Mouse (Mus musculus) spleen, postnatal 4 days (tissue): ENCODE data around the gene Nbea.

Experiments
- DNase-seq, 2 experiments: peaks; one replicate each; pipeline ENCODE4 v3.0.0; 2022; ENCODE audit warnings: low spot score in 2 of 2

Gene Nbea

GRCm38 (mm10) chr3:55828481-55829256 lies 354.8 kb downstream of the Nbea start:
- DNase-seq: no peak

DNA sequence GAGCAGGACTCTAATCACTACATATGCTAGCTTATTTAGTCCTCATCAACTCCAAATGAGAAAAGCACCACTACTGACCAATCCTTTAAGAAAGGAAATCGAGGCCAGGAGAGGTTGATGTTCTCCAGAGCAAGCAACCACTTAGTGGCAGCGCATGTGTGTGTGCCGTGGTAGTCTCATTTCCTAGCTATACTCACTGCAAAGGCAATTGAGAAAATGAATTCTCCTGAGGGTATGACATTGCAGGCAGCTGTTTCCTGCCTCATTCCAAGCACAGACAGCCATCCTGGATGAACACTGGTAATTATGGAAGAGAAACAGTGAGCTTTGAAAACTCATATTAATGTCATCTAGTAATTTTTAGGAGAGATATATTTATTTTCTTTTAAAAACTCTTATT lies 358.6 kb downstream of the Nbea start:
- no peak for DNase-seq

DNA sequence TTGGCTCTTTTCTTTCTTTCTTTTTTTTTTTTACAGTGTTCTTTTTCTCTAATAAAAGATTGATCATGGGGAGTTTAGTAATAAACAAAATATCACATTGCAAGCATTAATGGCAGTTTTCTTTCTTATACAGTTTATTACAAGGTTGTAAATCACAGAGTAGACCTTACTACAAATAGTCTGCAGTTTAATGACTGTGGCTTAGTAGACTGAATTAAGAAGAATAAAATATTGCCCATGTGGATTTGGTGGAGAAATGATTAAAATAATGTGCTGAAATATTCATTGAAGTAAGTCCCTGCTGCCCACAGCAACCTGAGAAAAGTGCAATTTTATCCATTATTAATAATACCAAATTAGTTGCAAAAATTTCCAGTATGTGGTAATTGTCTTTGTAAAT lies 363.9 kb downstream of the Nbea start:
- no peak for DNase-seq

GRCm38 (mm10) chr3:55818082-55818481 lies 365.4 kb downstream of the Nbea start:
- DNase-seq: no peak

- no peak for DNase-seq
Observed at GRCm38 (mm10) chr3:55816638-55817375, 366.7 kb downstream of the Nbea start.

- no peak for DNase-seq
Observed at GRCm38 (mm10) chr3:55816096-55816495, 367.4 kb downstream of the Nbea start.

DNA sequence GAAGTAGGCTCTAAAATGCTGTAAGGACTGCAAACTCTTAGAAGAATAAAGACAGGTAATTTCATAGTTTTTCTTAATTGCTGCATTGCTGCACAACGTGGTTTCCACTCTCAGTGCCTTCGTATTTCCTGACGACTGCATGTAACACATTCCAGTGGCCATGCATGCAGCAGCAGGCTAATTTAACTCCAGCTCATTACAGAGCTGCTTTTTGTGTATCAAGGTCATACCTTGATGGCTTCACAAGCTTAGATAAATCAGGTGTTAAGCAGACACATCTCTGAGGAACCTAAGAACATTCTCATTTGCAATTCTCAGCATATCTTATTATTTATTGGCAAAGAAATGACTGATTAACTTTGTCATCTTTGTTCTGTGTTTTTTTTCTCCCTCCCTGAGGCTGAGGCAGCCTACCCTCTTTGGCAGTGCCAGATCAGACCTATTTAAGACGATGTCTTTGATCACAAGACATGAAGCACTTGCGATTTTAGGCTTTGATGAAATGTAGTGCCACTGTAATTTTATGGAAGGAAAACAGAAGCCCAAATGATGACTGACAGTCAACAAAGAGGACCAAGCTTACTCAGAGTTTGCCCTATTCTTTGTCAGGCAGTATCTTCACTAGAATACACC lies 368.4 kb downstream of the Nbea start:
- DNase-seq: no peak

DNA sequence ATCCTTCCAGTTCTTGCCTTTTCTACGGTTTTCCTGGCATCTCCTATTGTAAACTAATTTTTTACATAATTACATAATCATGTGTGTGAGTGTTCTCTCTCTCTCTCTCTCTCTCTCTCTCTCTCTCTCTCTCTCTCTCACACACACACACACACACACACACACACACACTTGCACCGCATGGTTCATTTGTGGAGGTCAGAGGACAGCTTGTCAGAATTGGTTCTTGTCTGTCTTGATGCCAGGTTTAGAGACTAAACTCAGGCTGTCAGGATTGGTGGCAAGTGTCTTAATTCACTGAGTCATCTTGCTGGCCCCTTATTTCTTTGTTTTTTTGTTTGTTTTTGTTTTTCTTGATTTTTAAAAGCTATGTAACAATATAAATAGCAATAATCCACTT lies 388.7 kb downstream of the Nbea start:
- DNase-seq: no peak

- peak in 1 of 2 experiments; percentile 14 for DNase-seq
Observed at GRCm38 (mm10) chr3:55793842-55794575, 389.5 kb downstream of the Nbea start.

DNA sequence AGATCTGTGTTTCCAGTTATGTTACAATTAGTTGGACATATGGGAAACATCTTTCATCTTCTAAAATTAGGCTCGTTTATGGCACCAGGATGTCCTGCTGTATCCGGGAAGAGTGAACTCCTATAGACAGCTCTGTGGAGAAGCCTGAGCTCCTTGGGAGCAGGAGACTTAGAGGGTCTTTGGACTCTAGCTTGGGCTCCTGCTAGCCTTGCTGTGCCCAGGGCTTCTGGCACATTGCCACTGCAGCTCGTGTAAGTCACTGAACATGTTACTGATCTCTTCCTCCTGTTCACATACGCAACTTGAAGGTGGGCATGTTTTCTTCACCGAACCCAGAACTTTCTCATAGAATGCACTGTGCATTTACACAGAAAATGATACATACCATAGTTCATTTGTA lies 391.2 kb downstream of the Nbea start:
- DNase-seq: no peak

DNA sequence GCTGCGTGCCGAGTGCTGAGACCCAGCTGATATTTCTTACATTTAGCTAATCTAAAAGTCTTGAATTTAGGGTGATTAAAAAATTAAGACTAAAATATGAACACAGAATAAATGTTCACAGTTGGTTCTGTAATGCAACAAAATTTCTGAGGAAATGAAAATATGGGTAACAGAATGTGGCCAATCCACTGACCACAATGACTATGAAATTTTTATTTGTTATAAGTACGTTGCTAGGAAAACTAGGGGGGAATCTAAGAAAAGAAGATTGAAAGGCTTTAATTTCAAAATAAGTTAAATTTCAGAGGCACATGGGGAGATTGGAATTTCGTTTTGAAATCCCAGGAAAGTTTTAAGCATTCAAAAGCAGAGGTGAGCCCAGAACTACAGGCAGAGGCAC lies 392.9 kb downstream of the Nbea start:
- no peak for DNase-seq

DNA sequence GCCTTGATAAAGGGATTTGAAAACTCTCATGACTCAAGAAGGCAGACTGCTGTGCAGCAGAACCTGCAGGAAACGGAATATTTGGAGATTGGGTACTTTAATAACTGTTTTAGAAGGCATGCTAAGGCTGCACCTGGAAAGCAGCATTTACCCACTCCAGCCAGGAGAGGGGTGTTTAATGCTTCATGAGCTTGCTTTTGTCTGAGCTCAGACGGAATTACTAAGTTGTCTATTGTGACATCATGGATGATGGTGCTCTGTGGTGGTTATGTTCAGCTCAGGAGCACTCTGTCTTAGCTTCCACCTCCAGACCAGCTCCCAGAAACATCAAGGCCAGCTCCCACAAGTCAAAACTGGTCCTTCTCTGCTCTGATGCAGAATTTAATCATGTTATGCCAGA lies 393.6 kb downstream of the Nbea start:
- DNase-seq: no peak

- no peak for DNase-seq
Observed at GRCm38 (mm10) chr3:55788621-55789201, 394.8 kb downstream of the Nbea start.

DNA sequence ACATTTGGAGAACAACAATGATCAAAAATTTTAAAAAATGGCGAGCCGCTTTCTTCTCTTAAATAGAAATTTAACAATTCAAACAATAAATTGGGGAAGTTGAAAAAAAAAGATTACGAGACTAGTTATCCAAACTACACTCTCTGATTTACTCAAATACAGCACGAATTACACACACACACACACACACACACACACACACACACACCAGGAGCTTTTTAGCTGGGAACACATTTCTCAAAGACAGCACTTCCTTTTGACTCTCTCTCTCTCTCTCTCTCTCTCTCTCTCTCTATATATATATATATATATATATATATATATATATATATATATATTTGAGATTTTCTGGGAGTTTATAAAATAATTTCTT lies 395.3 kb downstream of the Nbea start:
- DNase-seq: no peak

GRCm38 (mm10) chr3:55787487-55788213 lies 395.9 kb downstream of the Nbea start:
- peak in 1 of 2 experiments; percentile 61 for DNase-seq

DNA sequence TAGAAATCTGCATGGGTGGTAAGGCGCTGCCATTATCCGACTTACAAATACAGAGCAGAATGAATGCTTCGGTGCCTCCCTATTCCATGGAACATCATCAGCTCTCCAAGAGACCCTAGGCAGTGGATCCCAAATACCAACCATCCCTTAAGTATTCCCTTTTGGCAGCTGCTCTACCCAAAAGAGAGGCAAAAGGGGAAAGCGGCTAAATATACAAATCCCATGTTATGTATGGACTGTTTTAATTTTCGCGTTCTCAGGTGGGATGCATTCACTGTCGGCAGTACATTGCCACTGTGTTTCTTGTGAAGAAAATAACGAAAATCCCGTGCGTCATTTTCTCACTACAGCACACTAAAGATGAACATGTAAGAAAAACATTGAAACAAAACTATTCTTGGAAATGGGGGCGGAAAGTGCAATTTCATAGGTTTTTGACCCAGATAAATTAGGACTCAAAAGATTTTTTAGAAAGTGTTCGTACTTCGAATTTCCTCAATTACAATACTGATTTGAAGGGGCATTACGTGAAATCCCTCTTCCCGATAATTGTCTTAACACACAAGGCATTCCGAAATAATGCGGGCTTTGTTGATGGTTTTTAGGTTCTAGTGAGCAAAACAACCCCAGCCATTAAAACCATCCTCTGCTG lies 396.5 kb downstream of the Nbea start:
- DNase-seq: no peak

DNA sequence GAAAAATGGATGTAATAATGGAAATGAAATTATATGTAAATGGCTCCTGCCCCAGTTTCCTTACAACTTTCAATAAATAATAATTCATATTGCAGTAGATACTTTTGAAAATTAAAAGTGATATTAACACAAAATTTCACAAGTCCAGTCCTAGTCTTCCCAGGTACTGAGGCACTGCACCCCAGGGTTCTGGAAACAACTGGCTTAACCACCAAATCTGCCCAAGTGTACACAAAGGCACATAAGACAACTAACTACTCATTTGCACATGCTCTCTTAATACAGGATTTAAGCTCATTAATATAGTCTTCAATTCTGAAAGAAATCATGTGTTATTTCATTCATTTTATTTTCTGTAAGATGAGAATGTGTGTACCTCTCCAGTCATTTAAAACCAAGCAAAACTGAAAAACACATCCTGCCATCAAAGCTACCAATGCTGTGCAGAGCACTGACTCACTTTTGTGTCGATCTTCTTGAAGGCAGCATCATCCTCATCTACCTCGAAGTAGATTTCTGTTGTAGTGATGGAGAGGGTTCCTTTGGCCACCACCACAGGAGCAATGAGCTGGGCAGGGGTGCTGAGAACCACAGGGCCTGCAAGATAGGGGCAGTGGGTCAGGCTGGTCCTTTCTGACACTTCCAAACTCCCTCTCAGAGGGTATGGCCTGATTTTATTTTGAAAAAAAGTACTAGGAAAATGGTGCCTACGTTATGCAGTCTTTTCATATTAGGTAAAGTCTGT lies 397.3 kb downstream of the Nbea start:
- no peak for DNase-seq

DNA sequence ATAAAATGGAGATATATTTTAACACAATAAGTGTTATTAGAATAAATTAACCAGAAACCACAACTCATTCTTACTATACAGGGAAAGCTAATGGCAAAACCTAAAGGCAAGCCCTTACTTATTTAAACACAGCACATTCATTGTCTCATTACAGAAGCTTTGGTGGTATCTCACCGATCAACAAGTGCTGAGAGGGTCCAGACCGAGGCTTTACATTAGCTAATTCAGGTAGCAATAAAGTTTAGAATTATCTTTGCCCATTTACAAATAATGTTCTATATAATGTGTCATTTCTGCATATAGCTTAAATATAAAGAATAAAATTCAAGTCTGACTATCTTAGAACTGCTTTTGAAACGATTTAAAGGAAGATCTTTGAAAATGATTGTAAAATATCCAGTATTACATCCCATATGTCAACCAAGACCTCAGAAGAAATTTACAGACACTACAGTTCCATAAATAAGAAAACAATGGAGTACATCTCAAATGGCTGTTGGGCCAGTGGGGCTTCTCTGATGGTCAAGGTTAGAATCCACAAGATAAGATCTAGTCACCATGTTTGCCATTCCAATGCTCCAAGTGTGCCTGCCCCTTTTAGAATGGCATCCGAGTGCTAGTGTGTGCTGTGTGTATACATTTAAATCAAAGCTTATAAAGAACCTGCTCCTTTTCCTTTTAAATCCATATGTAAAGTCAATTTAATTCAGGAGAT lies 398.1 kb downstream of the Nbea start:
- DNase-seq: no peak

DNA sequence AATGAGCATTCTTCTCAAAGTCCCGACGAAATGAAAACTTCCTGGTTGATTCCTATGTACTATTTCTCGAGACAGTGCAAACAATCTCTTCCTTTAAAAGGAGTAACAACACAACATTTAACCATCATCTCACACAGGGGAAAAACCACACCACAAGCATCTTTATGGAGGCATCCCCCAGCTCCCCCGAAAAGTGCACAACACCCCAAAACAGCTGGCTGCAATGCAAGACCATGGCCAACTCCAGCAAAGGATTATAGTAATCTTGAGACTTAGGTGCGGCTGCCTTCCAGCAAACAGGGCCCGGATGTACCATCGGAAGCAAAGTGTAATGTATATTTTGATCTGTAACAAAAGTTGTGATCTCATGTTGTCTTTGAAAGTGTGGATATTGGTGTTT lies 399.4 kb downstream of the Nbea start:
- DNase-seq: no peak
